Mouse (Mus musculus) megakaryocyte, embryonic 14.5 days (primary cell): ENCODE measurements at regions not wholly inside any gene's neighbourhood (a gene's known extent, or its start where the extent isn't known, plus 50 kb on each side); places are given as distances from the start of the nearest gene placed in this dataset.

Experiments used
- FLI1 ChIP-seq: IDR thresholded peaks from 2 replicates; pipeline ENCODE4 v1.6.1; 2012; ENCODE audit warnings: low read length, inconsistent platforms, mixed read lengths
- GATA1 ChIP-seq: IDR thresholded peaks from 3 replicates; pipeline ENCODE4 v1.6.1; 2012; ENCODE audit warnings: mixed read lengths, low read length, inconsistent platforms, borderline replicate concordance

DNA sequence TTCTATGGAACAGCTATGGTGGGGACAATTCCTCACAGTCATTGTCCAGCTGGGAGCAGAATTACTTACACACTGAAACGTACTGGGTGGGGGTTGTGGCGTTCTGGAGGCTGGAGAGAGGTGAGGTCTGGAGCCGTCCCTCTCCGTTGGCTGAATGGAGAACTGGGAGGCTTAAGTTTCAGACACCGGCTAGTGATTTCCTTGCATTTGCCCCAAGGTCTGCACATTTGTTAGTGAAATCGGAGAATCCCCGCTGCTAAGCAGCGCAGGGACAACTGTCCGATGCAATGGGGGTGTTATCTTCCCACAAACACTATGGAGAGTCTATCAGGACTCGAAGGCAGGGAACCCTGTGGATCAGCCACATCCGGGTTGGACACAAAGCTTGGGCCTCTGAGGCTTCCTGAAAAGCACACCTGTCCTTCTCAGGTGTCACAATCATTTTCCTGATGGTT, 130.1 kb upstream of the Krr1 start:
- TF ChIP-seq GATA1 (no peak), FLI1 (no peak)
